Mouse (Mus musculus) heart, postnatal 36 days (tissue): Measurements from ENCODE around the gene Stab2. TPM values are rescaled to one million over a fixed set of nuclear protein-coding genes. Genes with fewer than 3 reads are reported as not detected.
A peak's percentile ranks its signal among the peaks of the same experiment; 100 is the strongest.

ENCODE experiments used
- DNase-seq, 2 experiments: peaks; one replicate each; pipeline ENCODE4 v3.0.0; 2021 to 2022
- intact Hi-C: fragments of 180-260 bp; cut with DNase I; formaldehyde crosslinking; loops from one replicate; pipeline ENCODE4 v1.15.1; 2025
- total RNA-seq, 2 experiments: library from RNA; stranded (reverse); gene quantifications; 2 replicates each; pipeline ENCODE4 v1.2.3; 2021

Gene Stab2
- total RNA-seq, 2 experiments from 2014 or later, result 0.05 to 0.19 TPM

DNA sequence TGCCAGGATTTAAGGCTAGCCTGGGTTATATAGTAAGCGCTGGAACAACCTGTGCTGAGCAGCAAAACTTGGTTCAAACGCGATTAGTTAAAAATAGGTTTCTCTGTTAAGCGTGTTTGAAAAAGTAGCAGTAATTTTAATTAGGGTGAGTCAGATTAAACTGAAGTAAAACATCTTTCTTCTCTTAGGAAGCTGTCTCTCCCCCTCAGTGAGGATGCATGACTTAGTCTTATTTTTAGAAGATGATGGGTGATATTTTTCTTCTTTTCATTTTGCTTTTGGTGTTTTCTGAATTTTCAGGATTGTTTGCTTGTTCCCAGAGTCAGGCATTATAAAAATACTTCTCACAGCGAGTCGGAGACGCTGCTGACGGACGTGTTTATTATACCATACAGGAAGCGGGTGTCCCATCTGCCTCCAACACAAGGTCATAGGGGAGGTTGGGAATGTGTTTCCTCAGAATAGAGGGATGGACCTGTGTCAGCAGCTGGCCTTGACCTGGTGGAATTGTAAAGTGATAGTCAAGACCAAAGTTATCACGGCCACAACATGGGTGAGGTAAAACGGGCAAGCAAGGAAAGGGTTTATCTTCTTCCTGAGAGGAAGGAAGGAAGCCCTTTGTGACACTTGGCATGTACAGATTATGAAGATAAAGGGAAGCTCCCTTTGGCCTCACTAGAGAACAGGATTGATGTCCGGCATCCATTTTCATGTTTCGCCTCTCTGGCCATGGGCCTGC is 15.4 kb downstream of the Stab2 start:
- DNase-seq, result no peak
- intact Hi-C loops, result no loop called here

- intact Hi-C loops, result no loop called here
- DNase-seq, result no peak
Measured at GRCm38 (mm10) chr10:86990666-86991065, 17.2 kb downstream of the Stab2 start.

DNA sequence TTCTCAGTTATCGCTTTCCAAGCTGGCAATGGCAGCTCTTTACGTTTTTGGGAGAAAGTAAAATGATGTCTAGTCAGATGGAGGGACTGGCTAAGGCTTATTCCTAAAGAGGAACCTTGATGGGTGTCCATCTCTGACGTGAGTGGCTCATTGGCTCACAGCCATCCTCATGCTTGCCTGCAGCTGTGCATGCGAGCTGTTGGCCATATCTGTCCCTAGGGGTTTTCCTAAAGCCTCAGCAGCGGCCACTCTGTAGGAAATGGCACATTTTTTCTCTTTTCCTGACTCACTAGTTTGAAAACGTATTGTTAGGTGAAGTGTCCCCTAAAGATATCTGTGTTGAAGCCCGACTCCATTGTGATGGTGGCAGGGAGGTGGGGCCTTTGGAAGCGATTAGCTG is 18.0 kb downstream of the Stab2 start:
- DNase-seq, result no peak

GRCm38 (mm10) chr10:86976001-86976726 is 31.7 kb downstream of the Stab2 start:
- peak in 1 of 2 experiments; percentile 22 for DNase-seq
- intact Hi-C loops, result loop anchor here (10.0 kb wide), 1 partner anchor 211 kb away; the partner anchor contains the start of gene Gm49358

More for the DNA sequence above, 18.0 kb downstream of the Stab2 start:
- intact Hi-C loops, result no loop called here

GRCm38 (mm10) chr10:86973276-86973675 is 34.5 kb downstream of the Stab2 start:
- no peak for DNase-seq
- intact Hi-C loops, result loop anchor here (10.0 kb wide), 1 partner anchor 208 kb away; the partner anchor contains the start of gene Gm49358

DNA sequence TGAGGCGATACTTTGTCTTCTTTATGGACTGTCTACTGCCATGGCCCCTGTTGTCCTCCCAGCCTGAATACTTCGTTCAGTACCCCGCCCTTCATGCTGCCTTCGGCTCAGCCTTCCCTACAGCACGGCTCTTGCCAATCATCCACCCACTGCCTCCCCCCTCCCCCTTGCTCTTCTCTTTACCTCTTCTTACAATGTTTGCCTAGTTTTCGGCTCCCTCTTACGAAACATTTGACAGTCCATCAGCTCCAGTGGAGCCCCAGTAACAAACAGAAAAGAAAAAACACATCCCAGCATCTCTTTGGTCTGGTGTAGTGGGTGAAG is 35.4 kb downstream of the Stab2 start:
- no peak for DNase-seq
- intact Hi-C loops, result loop anchor here (1.0 to 10.0 kb wide), 2 partner anchors 48 to 208 kb away; partner anchors contain the start of gene Gm49358

DNA sequence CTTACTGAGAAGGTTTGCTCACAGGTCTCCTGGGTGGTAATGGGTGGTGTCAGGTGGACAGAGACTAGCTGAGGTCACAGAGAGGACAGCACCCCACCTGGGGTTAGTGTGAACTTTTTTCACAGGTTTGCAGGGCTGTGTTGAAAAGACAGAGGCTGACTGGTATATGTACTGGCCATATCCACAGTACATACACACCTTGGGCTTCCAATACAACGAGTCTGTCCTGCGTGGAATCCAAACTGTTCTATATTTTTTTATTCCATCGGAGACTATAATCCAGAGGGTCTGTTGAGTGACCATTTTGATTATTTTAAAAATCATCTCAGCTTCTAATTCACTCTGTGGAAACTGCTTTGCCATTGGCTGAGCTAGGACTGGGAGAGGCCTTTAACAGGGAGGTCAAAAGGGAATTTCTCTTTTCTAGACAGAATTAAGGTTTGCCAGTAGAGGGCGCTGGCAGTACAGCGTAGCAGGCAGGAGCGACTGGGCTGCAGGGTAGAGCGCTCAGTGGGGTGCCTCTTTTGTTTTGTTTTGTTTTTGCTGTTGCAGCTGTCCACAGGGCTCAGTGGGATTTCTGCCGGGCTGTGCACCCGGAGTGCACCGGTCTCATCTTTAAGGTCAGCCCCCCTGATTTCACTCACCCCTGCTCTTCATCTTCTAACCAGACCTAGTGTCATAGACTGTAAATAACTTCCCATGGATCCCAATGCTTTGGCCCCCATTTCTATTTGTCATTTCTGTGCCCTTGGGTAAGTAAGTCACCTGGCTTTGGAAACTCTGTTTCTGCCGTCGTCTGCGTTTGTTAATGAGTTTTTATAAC is 35.9 kb downstream of the Stab2 start:
- DNase-seq, result peak; percentile 27 to 34
- intact Hi-C loops, result loop anchor here (1.0 to 10.0 kb wide), 2 partner anchors 48 to 207 kb away; partner anchors contain the start of gene Gm49358

DNA sequence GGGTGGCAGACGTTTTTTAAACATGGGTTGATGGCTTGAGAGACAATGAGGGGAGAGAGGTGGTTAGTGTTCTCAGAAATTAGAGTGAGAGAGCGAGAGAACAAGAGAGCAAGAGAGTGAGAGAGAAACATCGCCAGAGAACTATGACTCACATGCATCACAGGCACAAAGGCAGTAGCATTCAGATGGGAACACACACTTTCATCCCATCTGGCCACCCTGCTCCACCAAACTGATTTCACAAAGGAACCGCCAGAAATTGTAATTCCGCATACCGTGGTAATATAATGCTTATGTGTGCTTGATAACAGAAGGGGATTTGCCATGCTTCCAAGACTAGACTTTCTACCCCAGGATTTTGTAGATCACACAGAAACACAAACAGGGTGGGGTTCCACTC is 38.5 kb downstream of the Stab2 start:
- intact Hi-C loops, result no loop called here
- no peak for DNase-seq

GRCm38 (mm10) chr10:86961542-86962466 is 46.0 kb downstream of the Stab2 start:
- intact Hi-C loops, result no loop called here
- DNase-seq, result no peak

DNA sequence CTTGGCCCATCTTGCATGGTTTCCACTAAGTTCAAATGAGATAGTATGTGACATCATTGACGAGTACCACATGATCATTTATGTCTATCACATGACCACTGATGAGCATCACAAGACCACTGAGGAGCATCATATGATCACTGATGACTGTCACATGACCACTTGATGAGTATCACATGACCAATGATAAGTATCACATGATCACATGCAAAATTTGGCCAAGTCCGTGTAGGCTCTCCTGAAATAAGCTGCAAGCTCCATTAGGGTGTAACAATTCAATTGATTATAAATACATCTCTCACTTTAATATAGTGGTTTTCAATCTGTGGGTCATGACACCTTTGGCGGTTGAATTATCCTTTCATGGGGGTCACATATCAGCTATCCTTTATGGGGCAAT is 52.5 kb downstream of the Stab2 start:
- DNase-seq, result no peak
- intact Hi-C loops, result no loop called here

GRCm38 (mm10) chr10:86952696-86953095 is 55.1 kb downstream of the Stab2 start:
- DNase-seq, result no peak
- intact Hi-C loops, result no loop called here

DNA sequence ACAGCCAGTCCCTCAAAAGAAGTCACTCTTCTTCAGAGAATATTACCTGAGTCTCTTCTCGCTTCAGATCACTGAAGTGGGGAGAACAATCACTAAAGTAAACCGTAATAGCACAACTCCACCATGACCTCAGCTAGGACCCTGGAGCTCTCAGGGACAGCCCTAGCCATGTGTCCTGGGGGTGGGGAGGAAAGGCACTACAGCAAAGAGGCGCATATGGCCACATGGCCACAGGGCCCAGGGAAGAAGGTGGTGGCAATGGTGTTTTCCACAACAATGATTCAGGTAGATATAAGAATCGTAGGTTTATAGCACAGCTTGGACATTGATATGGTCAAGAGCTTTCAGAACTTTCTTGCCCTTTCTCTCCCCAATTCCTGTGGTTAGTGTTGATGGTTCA is 57.0 kb downstream of the Stab2 start:
- DNase-seq, result no peak
- intact Hi-C loops, result no loop called here

- intact Hi-C loops, result no loop called here
Measured at GRCm38 (mm10) chr10:86949886-86950285, 57.9 kb downstream of the Stab2 start.

GRCm38 (mm10) chr10:86947541-86947940 is 60.3 kb downstream of the Stab2 start:
- intact Hi-C loops, result no loop called here

More at GRCm38 (mm10) chr10:86949886-86950285, 57.9 kb downstream of the Stab2 start:
- DNase-seq, result no peak

GRCm38 (mm10) chr10:86940591-86940990 is 67.2 kb downstream of the Stab2 start:
- intact Hi-C loops, result no loop called here
- DNase-seq, result no peak

More at GRCm38 (mm10) chr10:86947541-86947940, 60.3 kb downstream of the Stab2 start:
- no peak for DNase-seq

GRCm38 (mm10) chr10:86934376-86934775 is 73.4 kb downstream of the Stab2 start:
- intact Hi-C loops, result no loop called here

DNA sequence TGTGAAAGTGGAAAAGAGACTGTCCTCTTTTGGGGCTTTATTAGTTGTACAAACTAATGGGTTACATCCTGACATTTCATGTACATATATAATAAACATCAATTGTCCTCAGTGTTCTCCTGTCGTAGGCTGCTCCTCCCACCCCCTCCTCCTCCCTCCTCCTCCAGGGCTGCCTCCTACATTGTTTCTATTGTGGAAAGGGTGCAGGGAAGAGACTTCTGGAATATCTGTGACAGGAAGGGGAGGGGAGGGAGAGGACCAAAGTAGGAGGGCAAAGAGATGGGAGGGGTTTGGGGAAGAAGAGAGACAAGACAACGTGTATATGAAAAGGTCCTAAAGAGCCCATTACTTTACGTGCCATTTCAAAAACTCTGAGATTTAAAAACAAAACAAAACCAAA is 73.9 kb downstream of the Stab2 start:
- intact Hi-C loops, result no loop called here
- no peak for DNase-seq

More at GRCm38 (mm10) chr10:86934376-86934775, 73.4 kb downstream of the Stab2 start:
- no peak for DNase-seq

GRCm38 (mm10) chr10:86933180-86933695 is 74.6 kb downstream of the Stab2 start:
- DNase-seq, result peak; percentile 7 to 18
- intact Hi-C loops, result no loop called here

GRCm38 (mm10) chr10:86923602-86924001 is 84.2 kb downstream of the Stab2 start:
- intact Hi-C loops, result no loop called here
- DNase-seq, result no peak
